Mouse (Mus musculus): ENCODE measurements around the gene Wdr44. TPM values are rescaled to one million over a fixed set of nuclear protein-coding genes. Genes with fewer than 3 reads are reported as not detected.
A peak's percentile ranks its signal among the peaks of the same experiment; 100 is the strongest.

Wdr44 gene
- polyA plus RNA-seq, 1 experiment from 2014 or later = 5.3 TPM

- DNase-seq (ENCODE audit: low spot score) (peak; percentile 3), ATAC-seq (replicated peaks; ENCODE audit: insufficient number of reproducible peaks, low FRiP score, low TSS enrichment, low read depth) (no peak)
- no peaks in the 10 kb centered on the region for H3K36me3 ChIP-seq (replicated peaks; ENCODE audit: control insufficient read depth, insufficient read depth, low read depth, low read length)
- H3K4me2 ChIP-seq (ENCODE audit: low read depth, low read length) = peak overlapping the region; percentile 52
- no peaks in the 10 kb centered on the region for H3K4me1 ChIP-seq (ENCODE audit: control insufficient read depth, insufficient read depth, low read length)
- peak overlapping the region; percentile 52 for H3K27ac ChIP-seq (replicated peaks; ENCODE audit: low read depth, low read length)
- peak overlapping the region; percentile 58 for H3K9ac ChIP-seq (replicated peaks; ENCODE audit: low read length)
- H3K27me3 ChIP-seq (ENCODE audit: control insufficient read depth, insufficient read depth, low read length) = no peaks in the 10 kb centered on the region
- peak overlapping the region; percentile 59 for H3K4me3 ChIP-seq (ENCODE audit: low read depth, low read length)
- WGBS = 11% methylated on average over 24 of the region's 28 CpGs
- no peaks in the 10 kb centered on the region for H3K9me3 ChIP-seq (replicated peaks; ENCODE audit: control insufficient read depth, low read length)
Measured at GRCm38 (mm10) chrX:23693443-23694400, 871 bp downstream of the Wdr44 start.

GRCm38 (mm10) chrX:23694588-23694987 is 1.7 kb downstream of the Wdr44 start:
- H3K36me3 ChIP-seq (replicated peaks; ENCODE audit: control insufficient read depth, insufficient read depth, low read depth, low read length) = no peaks in the 10 kb centered on the region
- ATAC-seq (replicated peaks; ENCODE audit: insufficient number of reproducible peaks, low FRiP score, low TSS enrichment, low read depth) (no peak), DNase-seq (ENCODE audit: low spot score) (no peak)
- H3K27ac ChIP-seq (replicated peaks; ENCODE audit: low read depth, low read length) = no peak overlapping the region
- WGBS = 80% methylated on average over 3 of the region's 3 CpGs
- H3K4me1 ChIP-seq (ENCODE audit: control insufficient read depth, insufficient read depth, low read length) = no peaks in the 10 kb centered on the region
- no peaks in the 10 kb centered on the region for H3K27me3 ChIP-seq (ENCODE audit: control insufficient read depth, insufficient read depth, low read length)
- no peak overlapping the region for H3K4me3 ChIP-seq (ENCODE audit: low read depth, low read length)
- no peaks in the 10 kb centered on the region for H3K9me3 ChIP-seq (replicated peaks; ENCODE audit: control insufficient read depth, low read length)
- H3K9ac ChIP-seq (replicated peaks; ENCODE audit: low read length) = no peak overlapping the region
- H3K4me2 ChIP-seq (ENCODE audit: low read depth, low read length) = no peak overlapping the region

- H3K27me3 ChIP-seq (ENCODE audit: control insufficient read depth, insufficient read depth, low read length) = no peaks in the 10 kb centered on the region
- H3K4me2 ChIP-seq (ENCODE audit: low read depth, low read length) = no peak overlapping the region
- H3K4me1 ChIP-seq (ENCODE audit: control insufficient read depth, insufficient read depth, low read length) = no peaks in the 10 kb centered on the region
Measured at GRCm38 (mm10) chrX:23695109-23695508, 2.3 kb downstream of the Wdr44 start.

GRCm38 (mm10) chrX:23697346-23697745 is 4.5 kb downstream of the Wdr44 start:
- 89% methylated on average over 2 of the region's 2 CpGs for WGBS
- Histone ChIP-seq H3K4me3 (ENCODE audit: low read depth, low read length) (no peak overlapping the region), H3K4me2 (ENCODE audit: low read depth, low read length) (no peak overlapping the region), H3K27me3 (ENCODE audit: control insufficient read depth, insufficient read depth, low read length) (no peaks in the 10 kb centered on the region), H3K9ac (replicated peaks; ENCODE audit: low read length) (no peak overlapping the region), H3K9me3 (replicated peaks; ENCODE audit: control insufficient read depth, low read length) (no peaks in the 10 kb centered on the region), H3K27ac (replicated peaks; ENCODE audit: low read depth, low read length) (no peak overlapping the region), H3K4me1 (ENCODE audit: control insufficient read depth, insufficient read depth, low read length) (no peaks in the 10 kb centered on the region), H3K36me3 (replicated peaks; ENCODE audit: control insufficient read depth, insufficient read depth, low read depth, low read length) (no peaks in the 10 kb centered on the region)
- ATAC-seq (replicated peaks; ENCODE audit: insufficient number of reproducible peaks, low FRiP score, low TSS enrichment, low read depth) = no peak
- DNase-seq (ENCODE audit: low spot score) = no peak

More at GRCm38 (mm10) chrX:23695109-23695508, 2.3 kb downstream of the Wdr44 start:
- no peak overlapping the region for H3K9ac ChIP-seq (replicated peaks; ENCODE audit: low read length)
- H3K9me3 ChIP-seq (replicated peaks; ENCODE audit: control insufficient read depth, low read length) = no peaks in the 10 kb centered on the region
- no peak overlapping the region for H3K4me3 ChIP-seq (ENCODE audit: low read depth, low read length)
- H3K36me3 ChIP-seq (replicated peaks; ENCODE audit: control insufficient read depth, insufficient read depth, low read depth, low read length) = no peaks in the 10 kb centered on the region
- DNase-seq (ENCODE audit: low spot score) (no peak), ATAC-seq (replicated peaks; ENCODE audit: insufficient number of reproducible peaks, low FRiP score, low TSS enrichment, low read depth) (no peak)
- no peak overlapping the region for H3K27ac ChIP-seq (replicated peaks; ENCODE audit: low read depth, low read length)

- Histone ChIP-seq H3K4me3 (ENCODE audit: low read depth, low read length) (no peak overlapping the region), H3K9me3 (replicated peaks; ENCODE audit: control insufficient read depth, low read length) (no peaks in the 10 kb centered on the region), H3K36me3 (replicated peaks; ENCODE audit: control insufficient read depth, insufficient read depth, low read depth, low read length) (no peaks in the 10 kb centered on the region), H3K4me1 (ENCODE audit: control insufficient read depth, insufficient read depth, low read length) (no peaks in the 10 kb centered on the region), H3K27me3 (ENCODE audit: control insufficient read depth, insufficient read depth, low read length) (no peaks in the 10 kb centered on the region), H3K4me2 (ENCODE audit: low read depth, low read length) (no peak overlapping the region), H3K27ac (replicated peaks; ENCODE audit: low read depth, low read length) (no peak overlapping the region), H3K9ac (replicated peaks; ENCODE audit: low read length) (no peak overlapping the region)
- ATAC-seq (replicated peaks; ENCODE audit: insufficient number of reproducible peaks, low FRiP score, low TSS enrichment, low read depth) (no peak), DNase-seq (ENCODE audit: low spot score) (no peak)
- 90% methylated on average over 1 of the region's 1 CpGs for WGBS
Measured at GRCm38 (mm10) chrX:23699023-23699422, 6.2 kb downstream of the Wdr44 start.

- no peak for DNase-seq (ENCODE audit: low spot score)
- ATAC-seq (replicated peaks; ENCODE audit: insufficient number of reproducible peaks, low FRiP score, low TSS enrichment, low read depth) = no peak
- 86% methylated on average over 1 of the region's 1 CpGs for WGBS
- no peaks in the 10 kb centered on the region for H3K36me3 ChIP-seq (replicated peaks; ENCODE audit: control insufficient read depth, insufficient read depth, low read depth, low read length)
- no peaks in the 10 kb centered on the region for H3K4me1 ChIP-seq (ENCODE audit: control insufficient read depth, insufficient read depth, low read length)
- H3K4me3 ChIP-seq (ENCODE audit: low read depth, low read length) = no peak overlapping the region
- H3K27ac ChIP-seq (replicated peaks; ENCODE audit: low read depth, low read length) = no peak overlapping the region
- no peak overlapping the region for H3K9ac ChIP-seq (replicated peaks; ENCODE audit: low read length)
- no peak overlapping the region for H3K4me2 ChIP-seq (ENCODE audit: low read depth, low read length)
- no peaks in the 10 kb centered on the region for H3K9me3 ChIP-seq (replicated peaks; ENCODE audit: control insufficient read depth, low read length)
- no peaks in the 10 kb centered on the region for H3K27me3 ChIP-seq (ENCODE audit: control insufficient read depth, insufficient read depth, low read length)
Measured at GRCm38 (mm10) chrX:23717247-23717646, 24.4 kb downstream of the Wdr44 start.

- Histone ChIP-seq H3K27me3 (ENCODE audit: control insufficient read depth, insufficient read depth, low read length) (no peaks in the 10 kb centered on the region), H3K4me2 (ENCODE audit: low read depth, low read length) (no peak overlapping the region), H3K4me3 (ENCODE audit: low read depth, low read length) (no peak overlapping the region), H3K9me3 (replicated peaks; ENCODE audit: control insufficient read depth, low read length) (no peaks in the 10 kb centered on the region), H3K27ac (replicated peaks; ENCODE audit: low read depth, low read length) (no peak overlapping the region), H3K36me3 (replicated peaks; ENCODE audit: control insufficient read depth, insufficient read depth, low read depth, low read length) (no peaks in the 10 kb centered on the region), H3K9ac (replicated peaks; ENCODE audit: low read length) (no peak overlapping the region), H3K4me1 (ENCODE audit: control insufficient read depth, insufficient read depth, low read length) (no peaks in the 10 kb centered on the region)
- DNase-seq (ENCODE audit: low spot score) (no peak), ATAC-seq (replicated peaks; ENCODE audit: insufficient number of reproducible peaks, low FRiP score, low TSS enrichment, low read depth) (no peak)
- 62% methylated on average over 1 of the region's 1 CpGs for WGBS
Measured at GRCm38 (mm10) chrX:23727463-23727862, 34.6 kb downstream of the Wdr44 start.

GRCm38 (mm10) chrX:23754671-23755070 is 61.8 kb downstream of the Wdr44 start:
- no peak for DNase-seq (ENCODE audit: low spot score)
- Histone ChIP-seq H3K36me3 (replicated peaks; ENCODE audit: control insufficient read depth, insufficient read depth, low read depth, low read length) (no peaks in the 10 kb centered on the region), H3K4me2 (ENCODE audit: low read depth, low read length) (no peak overlapping the region), H3K4me3 (ENCODE audit: low read depth, low read length) (no peak overlapping the region), H3K4me1 (ENCODE audit: control insufficient read depth, insufficient read depth, low read length) (no peaks in the 10 kb centered on the region), H3K9me3 (replicated peaks; ENCODE audit: control insufficient read depth, low read length) (no peaks in the 10 kb centered on the region), H3K9ac (replicated peaks; ENCODE audit: low read length) (no peak overlapping the region), H3K27ac (replicated peaks; ENCODE audit: low read depth, low read length) (no peak overlapping the region), H3K27me3 (ENCODE audit: control insufficient read depth, insufficient read depth, low read length) (no peaks in the 10 kb centered on the region)
- WGBS = 38% methylated on average over 1 of the region's 1 CpGs
- ATAC-seq (replicated peaks; ENCODE audit: insufficient number of reproducible peaks, low FRiP score, low TSS enrichment, low read depth) = no peak
